Mouse (Mus musculus) stomach, embryonic 14.5 days (tissue): Measurements from ENCODE around the gene Adpgk. TPM values are rescaled to one million over a fixed set of nuclear protein-coding genes. Genes with fewer than 3 reads are reported as not detected.

Experiments used
- ATAC-seq: fragments of 200-750 bp; cut with Nextera tagmentation; 2 replicates; pipeline ENCODE4 v1.8.0; 2017; ENCODE audit warnings: low read depth, moderate TSS enrichment; ENCODE audit not compliant: insufficient number of reproducible peaks, insufficient read depth, low FRiP score
- H3K27ac ChIP-seq: fragments of 300-500 bp; sonication (generic); 2 replicates; pipeline ENCODE4 v1.5.1; 2014; ENCODE audit warnings: mild to moderate bottlenecking, low read length, moderate library complexity, mixed read lengths
- H3K27me3 ChIP-seq: fragments of 300-500 bp; sonication (generic); 2 replicates; pipeline ENCODE4 v1.6.1; 2014; ENCODE audit warnings: low read length, control low read depth, mixed read lengths; ENCODE audit not compliant: control insufficient read depth, insufficient read depth
- H3K36me3 ChIP-seq: fragments of 300-500 bp; sonication (generic); 2 replicates; pipeline ENCODE4 v1.6.1; 2014; ENCODE audit warnings: mild to moderate bottlenecking, control low read depth, low read length, moderate library complexity, mixed read lengths; ENCODE audit not compliant: control insufficient read depth, insufficient read depth
- H3K4me1 ChIP-seq: fragments of 300-500 bp; sonication (generic); 2 replicates; pipeline ENCODE4 v1.6.1; 2014; ENCODE audit warnings: low read length, control low read depth, mixed read lengths; ENCODE audit not compliant: control insufficient read depth, insufficient read depth
- H3K4me2 ChIP-seq: fragments of 300-500 bp; sonication (generic); replicated peaks from 2 replicates; pipeline ENCODE4 v1.6.1; 2014; ENCODE audit warnings: low read depth, low read length, control low read depth
- H3K4me3 ChIP-seq: fragments of 300-500 bp; sonication (generic); 2 replicates; pipeline ENCODE4 v1.5.1; 2014; ENCODE audit warnings: low read depth, low read length, control low read depth
- H3K9ac ChIP-seq: fragments of 300-500 bp; sonication (generic); replicated peaks from 2 replicates; pipeline ENCODE4 v1.6.1; 2014; ENCODE audit warnings: low read depth, mild to moderate bottlenecking, control low read depth, low read length, moderate library complexity, mixed read lengths
- H3K9me3 ChIP-seq: fragments of 300-500 bp; sonication (generic); 2 replicates; pipeline ENCODE4 v1.6.1; 2016; ENCODE audit warnings: low read depth, low read length, control low read depth; ENCODE audit not compliant: control insufficient read depth
- WGBS: fragments of 180-500 bp; shearing (Covaris S2); extraction: QIAGEN DNeasy Blood & Tissue Kit; methylation state at CpG from one replicate; pipeline ENCODE4 v1.1.7; 2014; 5-methylcytosine and 5-hydroxymethylcytosine counted together
- polyA plus RNA-seq: library from polyadenylated mRNA; unstranded; fragments of >200 nt; fragmentation: Nextera tagmentation; extraction: Ambion mirVana; gene quantifications from 2 replicates; pipeline ENCODE4 v1.2.1, GENCODE M21; 2014

Gene Adpgk
- polyA plus RNA-seq, 1 experiment from 2014 or later: 35.9 TPM

- H3K27ac ChIP-seq: no peak overlapping the region
- H3K36me3 ChIP-seq: peaks cover 16% of the 10 kb centered on the region
- 85% methylated on average over 2 of the region's 2 CpGs for WGBS
- H3K27me3 ChIP-seq: no peaks in the 10 kb centered on the region
- H3K9me3 ChIP-seq: no peaks in the 10 kb centered on the region
- H3K9ac ChIP-seq: no peak overlapping the region
- no peak overlapping the region for H3K4me2 ChIP-seq
- H3K4me3 ChIP-seq: no peak overlapping the region
- H3K4me1 ChIP-seq: peaks cover 9% of the 10 kb centered on the region; the same call in 1 of the 2 replicates
- ATAC-seq: no peak
Measured at GRCm38 (mm10) chr9:59296419-59296818, 5.1 kb downstream of the Adpgk start.

- Histone ChIP-seq H3K27me3 (no peaks in the 10 kb centered on the region), H3K36me3 (peaks cover 15% of the 10 kb centered on the region), H3K9ac (no peak overlapping the region), H3K4me2 (no peak overlapping the region), H3K27ac (no peak overlapping the region), H3K4me1 (no peaks in the 10 kb centered on the region), H3K4me3 (no peak overlapping the region), H3K9me3 (no peaks in the 10 kb centered on the region)
- no peak for ATAC-seq
- WGBS: 75% methylated on average over 2 of the region's 2 CpGs
Measured at GRCm38 (mm10) chr9:59307890-59308289, 16.5 kb downstream of the Adpgk start.

- ATAC-seq: no peak
- no peak overlapping the region for H3K9ac ChIP-seq
- no peaks in the 10 kb centered on the region for H3K9me3 ChIP-seq
- no peaks in the 10 kb centered on the region for H3K27me3 ChIP-seq
- H3K36me3 ChIP-seq: peaks cover 29% of the 10 kb centered on the region
- no peak overlapping the region for H3K4me2 ChIP-seq
- no peaks in the 10 kb centered on the region for H3K4me1 ChIP-seq
- H3K27ac ChIP-seq: no peak overlapping the region
- 73% methylated on average over 8 of the region's 8 CpGs for WGBS
- H3K4me3 ChIP-seq: no peak overlapping the region
Measured at GRCm38 (mm10) chr9:59310582-59311283, 19.4 kb downstream of the Adpgk start.

GRCm38 (mm10) chr9:59311284-59311670 lies 19.9 kb downstream of the Adpgk start:
- Histone ChIP-seq H3K36me3 (peaks cover 24% of the 10 kb centered on the region), H3K27me3 (no peaks in the 10 kb centered on the region), H3K27ac (no peak overlapping the region; the same call in 1 of the 2 replicates), H3K4me3 (no peak overlapping the region), H3K9ac (no peak overlapping the region), H3K9me3 (no peaks in the 10 kb centered on the region), H3K4me1 (no peaks in the 10 kb centered on the region), H3K4me2 (no peak overlapping the region)
- no peak for ATAC-seq
- WGBS: 72% methylated on average over 3 of the region's 3 CpGs

GRCm38 (mm10) chr9:59316206-59316605 lies 24.8 kb downstream of the Adpgk start:
- Histone ChIP-seq H3K27me3 (no peaks in the 10 kb centered on the region), H3K4me2 (no peak overlapping the region), H3K9ac (no peak overlapping the region), H3K9me3 (no peaks in the 10 kb centered on the region), H3K4me1 (no peaks in the 10 kb centered on the region), H3K36me3 (peaks cover 26% of the 10 kb centered on the region; the same call in 1 of the 2 replicates), H3K27ac (no peak overlapping the region), H3K4me3 (no peak overlapping the region)
- no peak for ATAC-seq
- WGBS: 86% methylated on average over 3 of the region's 3 CpGs

- ATAC-seq: no peak
- Histone ChIP-seq H3K4me3 (no peak overlapping the region), H3K9me3 (no peaks in the 10 kb centered on the region), H3K27ac (no peak overlapping the region), H3K36me3 (peaks cover 24% of the 10 kb centered on the region), H3K27me3 (no peaks in the 10 kb centered on the region), H3K9ac (no peak overlapping the region), H3K4me1 (no peaks in the 10 kb centered on the region), H3K4me2 (no peak overlapping the region)
Measured at GRCm38 (mm10) chr9:59324351-59324750, 33.0 kb downstream of the Adpgk start.

- Histone ChIP-seq H3K4me1 (no peaks in the 10 kb centered on the region), H3K4me2 (no peak overlapping the region), H3K36me3 (no peaks in the 10 kb centered on the region; the same call in 1 of the 2 replicates), H3K9ac (no peak overlapping the region), H3K27me3 (no peaks in the 10 kb centered on the region), H3K27ac (no peak overlapping the region), H3K9me3 (no peaks in the 10 kb centered on the region), H3K4me3 (no peak overlapping the region)
- no peak for ATAC-seq
- 90% methylated on average over 5 of the region's 5 CpGs for WGBS
Measured at GRCm38 (mm10) chr9:59330055-59330454, 38.7 kb downstream of the Adpgk start.

GRCm38 (mm10) chr9:59336539-59336938 lies 45.2 kb downstream of the Adpgk start:
- WGBS: 91% methylated on average over 3 of the region's 3 CpGs
- Histone ChIP-seq H3K4me3 (no peak overlapping the region), H3K36me3 (no peaks in the 10 kb centered on the region; the same call in 1 of the 2 replicates), H3K27me3 (no peaks in the 10 kb centered on the region), H3K9me3 (no peaks in the 10 kb centered on the region), H3K9ac (no peak overlapping the region), H3K4me1 (peaks cover 4% of the 10 kb centered on the region; the same call in 1 of the 2 replicates), H3K27ac (no peak overlapping the region), H3K4me2 (no peak overlapping the region)
- ATAC-seq: no peak

GRCm38 (mm10) chr9:59337889-59338288 lies 46.5 kb downstream of the Adpgk start:
- H3K27ac ChIP-seq: no peak overlapping the region
- no peaks in the 10 kb centered on the region for H3K9me3 ChIP-seq
- no peaks in the 10 kb centered on the region for H3K27me3 ChIP-seq
- H3K4me1 ChIP-seq: peaks cover 4% of the 10 kb centered on the region; the same call in 1 of the 2 replicates
- 93% methylated on average over 5 of the region's 5 CpGs for WGBS
- H3K4me2 ChIP-seq: no peak overlapping the region
- H3K9ac ChIP-seq: no peak overlapping the region
- ATAC-seq: no peak
- H3K4me3 ChIP-seq: no peak overlapping the region
- H3K36me3 ChIP-seq: no peaks in the 10 kb centered on the region; the same call in 1 of the 2 replicates
